Mouse (Mus musculus) embryonic fibroblast, embryonic 13.5 days (primary cell): ENCODE results near the gene Adgra1.

Source experiments
- CTCF ChIP-seq: IDR thresholded peaks from 2 replicates; pipeline ENCODE4 v1.5.1; 2011; ENCODE audit warnings: mild to moderate bottlenecking, control low read depth, low read length, moderate library complexity, borderline replicate concordance; ENCODE audit not compliant: insufficient read depth
- POLR2A ChIP-seq: IDR thresholded peaks from 2 replicates; pipeline ENCODE4 v1.6.1; 2011; ENCODE audit warnings: low read depth, mild to moderate bottlenecking, control low read depth, low read length, moderate library complexity

DNA sequence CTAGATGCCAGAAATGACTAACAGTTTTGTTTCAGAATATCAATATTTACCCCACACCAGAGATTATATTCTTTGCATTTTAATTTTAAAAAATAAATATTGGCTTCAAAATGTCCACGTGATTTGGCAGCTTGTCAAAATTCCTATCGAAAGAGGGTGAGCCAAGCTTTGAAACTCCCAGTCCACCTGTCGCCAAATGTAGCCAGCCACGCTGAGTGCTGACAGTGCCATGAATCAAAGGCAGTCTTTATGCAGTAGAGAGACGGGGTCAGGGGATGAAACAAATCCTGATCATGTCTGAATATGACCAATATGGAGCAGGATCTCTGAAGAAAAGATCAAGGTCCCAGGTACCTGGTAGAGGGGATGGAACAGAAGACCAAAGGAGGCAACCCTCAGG, 57.8 kb downstream of the Adgra1 start:
- TF ChIP-seq CTCF = no peak
- no peak for TF ChIP-seq POLR2A
